Mouse (Mus musculus): ENCODE measurements around the gene Prdx2. TPM values are rescaled to one million over a fixed set of nuclear protein-coding genes. Genes with fewer than 3 reads are reported as not detected.

Gene Prdx2
- polyA plus RNA-seq, 1 experiment, result 387 TPM

- no peaks in the 10 kb centered on the region for H3K4me1 ChIP-seq (ENCODE audit: control insufficient read depth, insufficient read depth, insufficient read length, low read length)
- no peak overlapping the region for H3K27ac ChIP-seq (replicated peaks; ENCODE audit: low read depth, low read length)
- H3K4me3 ChIP-seq (ENCODE audit: insufficient read depth, low read depth, low read length), result no peak overlapping the region
Measured at GRCm38 (mm10) chr8:84943699-84944098, 25.7 kb upstream of the Prdx2 start.

- Histone ChIP-seq H3K4me1 (ENCODE audit: control insufficient read depth, insufficient read depth, insufficient read length, low read length) (no peaks in the 10 kb centered on the region), H3K27ac (replicated peaks; ENCODE audit: low read depth, low read length) (no peak overlapping the region), H3K4me3 (ENCODE audit: insufficient read depth, low read depth, low read length) (peak overlapping the region; percentile 30)
Measured at GRCm38 (mm10) chr8:84944478-84945160, 24.8 kb upstream of the Prdx2 start.

- H3K4me3 ChIP-seq (ENCODE audit: insufficient read depth, low read depth, low read length), result peak overlapping the region; percentile 20; the same call in 1 of the 2 replicates
- H3K4me1 ChIP-seq (ENCODE audit: control insufficient read depth, insufficient read depth, insufficient read length, low read length), result no peaks in the 10 kb centered on the region
- no peak overlapping the region for H3K27ac ChIP-seq (replicated peaks; ENCODE audit: low read depth, low read length)
Measured at GRCm38 (mm10) chr8:84945235-84945632, 24.2 kb upstream of the Prdx2 start.

GRCm38 (mm10) chr8:84945633-84946527 is 23.5 kb upstream of the Prdx2 start:
- H3K4me3 ChIP-seq (ENCODE audit: insufficient read depth, low read depth, low read length), result peak overlapping the region; percentile 20

GRCm38 (mm10) chr8:84946528-84947240 is 22.7 kb upstream of the Prdx2 start, which contains the start of gene Rtbdn:
Gene Rtbdn, plus strand, starts transcription at chr8:84946991.
- peak within 1 kb of the TSS; percentile 20 for H3K4me3 ChIP-seq (ENCODE audit: insufficient read depth, low read depth, low read length)
- no peaks in the 10 kb centered on the region for H3K4me1 ChIP-seq (ENCODE audit: control insufficient read depth, insufficient read depth, insufficient read length, low read length)
- H3K27ac ChIP-seq (replicated peaks; ENCODE audit: low read depth, low read length), result no peak within 1 kb of the TSS

More at GRCm38 (mm10) chr8:84945633-84946527, 23.5 kb upstream of the Prdx2 start:
- no peak overlapping the region for H3K27ac ChIP-seq (replicated peaks; ENCODE audit: low read depth, low read length)
- H3K4me1 ChIP-seq (ENCODE audit: control insufficient read depth, insufficient read depth, insufficient read length, low read length), result no peaks in the 10 kb centered on the region

- Histone ChIP-seq H3K4me1 (ENCODE audit: control insufficient read depth, insufficient read depth, insufficient read length, low read length) (no peaks in the 10 kb centered on the region), H3K4me3 (ENCODE audit: insufficient read depth, low read depth, low read length) (no peak overlapping the region), H3K27ac (replicated peaks; ENCODE audit: low read depth, low read length) (no peak overlapping the region)
Measured at GRCm38 (mm10) chr8:84947241-84947545, 22.2 kb upstream of the Prdx2 start.

GRCm38 (mm10) chr8:84949753-84950152 is 19.6 kb upstream of the Prdx2 start:
- no peak overlapping the region for H3K4me3 ChIP-seq (ENCODE audit: insufficient read depth, low read depth, low read length)
- no peaks in the 10 kb centered on the region for H3K4me1 ChIP-seq (ENCODE audit: control insufficient read depth, insufficient read depth, insufficient read length, low read length)
- no peak overlapping the region for H3K27ac ChIP-seq (replicated peaks; ENCODE audit: low read depth, low read length)

- no peak overlapping the region for H3K27ac ChIP-seq (replicated peaks; ENCODE audit: low read depth, low read length)
- no peak overlapping the region for H3K4me3 ChIP-seq (ENCODE audit: insufficient read depth, low read depth, low read length)
- H3K4me1 ChIP-seq (ENCODE audit: control insufficient read depth, insufficient read depth, insufficient read length, low read length), result no peaks in the 10 kb centered on the region
Measured at GRCm38 (mm10) chr8:84952612-84953255, 16.7 kb upstream of the Prdx2 start.

GRCm38 (mm10) chr8:84956768-84957167 is 12.6 kb upstream of the Prdx2 start:
- Histone ChIP-seq H3K4me3 (ENCODE audit: insufficient read depth, low read depth, low read length) (no peak overlapping the region), H3K27ac (replicated peaks; ENCODE audit: low read depth, low read length) (no peak overlapping the region), H3K4me1 (ENCODE audit: control insufficient read depth, insufficient read depth, insufficient read length, low read length) (no peaks in the 10 kb centered on the region)

- no peak overlapping the region for H3K4me3 ChIP-seq (ENCODE audit: insufficient read depth, low read depth, low read length)
- H3K4me1 ChIP-seq (ENCODE audit: control insufficient read depth, insufficient read depth, insufficient read length, low read length), result no peaks in the 10 kb centered on the region
- no peak overlapping the region for H3K27ac ChIP-seq (replicated peaks; ENCODE audit: low read depth, low read length)
Measured at GRCm38 (mm10) chr8:84959811-84960210, 9.6 kb upstream of the Prdx2 start.

- Histone ChIP-seq H3K4me3 (ENCODE audit: insufficient read depth, low read depth, low read length) (no peak overlapping the region), H3K27ac (replicated peaks; ENCODE audit: low read depth, low read length) (no peak overlapping the region), H3K4me1 (ENCODE audit: control insufficient read depth, insufficient read depth, insufficient read length, low read length) (peaks cover 12% of the 10 kb centered on the region; the same call in 1 of the 2 replicates)
Measured at GRCm38 (mm10) chr8:84963952-84964351, 5.4 kb upstream of the Prdx2 start.

GRCm38 (mm10) chr8:84965731-84966291 is 3.6 kb upstream of the Prdx2 start:
- Histone ChIP-seq H3K27ac (replicated peaks; ENCODE audit: low read depth, low read length) (no peak overlapping the region), H3K4me1 (ENCODE audit: control insufficient read depth, insufficient read depth, insufficient read length, low read length) (peaks cover 14% of the 10 kb centered on the region; the same call in 1 of the 2 replicates), H3K4me3 (ENCODE audit: insufficient read depth, low read depth, low read length) (peak overlapping the region; percentile 64)

GRCm38 (mm10) chr8:84966603-84967002 is 2.8 kb upstream of the Prdx2 start:
- peaks cover 14% of the 10 kb centered on the region; the same call in 1 of the 2 replicates for H3K4me1 ChIP-seq (ENCODE audit: control insufficient read depth, insufficient read depth, insufficient read length, low read length)
- H3K4me3 ChIP-seq (ENCODE audit: insufficient read depth, low read depth, low read length), result no peak overlapping the region
- H3K27ac ChIP-seq (replicated peaks; ENCODE audit: low read depth, low read length), result peak overlapping the region; percentile 27; the same call in 1 of the 2 replicates

GRCm38 (mm10) chr8:84967532-84968304 is 1.7 kb upstream of the Prdx2 start:
- no peak overlapping the region for H3K27ac ChIP-seq (replicated peaks; ENCODE audit: low read depth, low read length)
- H3K4me1 ChIP-seq (ENCODE audit: control insufficient read depth, insufficient read depth, insufficient read length, low read length), result peaks cover 14% of the 10 kb centered on the region; the same call in 1 of the 2 replicates
- no peak overlapping the region for H3K4me3 ChIP-seq (ENCODE audit: insufficient read depth, low read depth, low read length)
